Mouse (Mus musculus) embryonic facial prominence, embryonic 11.5 days (tissue): Measurements from ENCODE around the gene Mrps35. TPM values are rescaled to one million over a fixed set of nuclear protein-coding genes. Genes with fewer than 3 reads are reported as not detected.

Experiments
- ATAC-seq: fragments of 200-750 bp; cut with Nextera tagmentation; replicated peaks from 2 replicates; pipeline ENCODE4 v1.8.0; 2017; ENCODE audit warnings: low read depth; ENCODE audit not compliant: insufficient number of reproducible peaks, low FRiP score, low TSS enrichment
- DNase-seq: peaks from one replicate; pipeline ENCODE4 v3.0.0-alpha.2; 2015; ENCODE audit warnings: low spot score
- H3K27ac ChIP-seq: fragments of 300-500 bp; sonication (generic); replicated peaks from 2 replicates; pipeline ENCODE4 v1.5.1; 2014; ENCODE audit warnings: mild to moderate bottlenecking, low read depth, low read length, control low read depth
- H3K27me3 ChIP-seq: fragments of 300-500 bp; sonication (generic); 2 replicates; pipeline ENCODE4 v1.6.1; 2014; ENCODE audit warnings: mild to moderate bottlenecking, low read length, moderate library complexity, mixed read lengths; ENCODE audit not compliant: control insufficient read depth, insufficient read depth
- H3K36me3 ChIP-seq: fragments of 300-500 bp; sonication (generic); replicated peaks from 2 replicates; pipeline ENCODE4 v1.6.1; 2014; ENCODE audit warnings: low read depth, mild to moderate bottlenecking, low read length, moderate library complexity, mixed read lengths; ENCODE audit not compliant: control insufficient read depth, insufficient read depth
- H3K4me1 ChIP-seq: fragments of 300-500 bp; sonication (generic); 2 replicates; pipeline ENCODE4 v1.6.1; 2014; ENCODE audit warnings: low read length, mixed read lengths; ENCODE audit not compliant: control insufficient read depth, insufficient read depth
- H3K4me2 ChIP-seq: fragments of 300-500 bp; sonication (generic); 2 replicates; pipeline ENCODE4 v1.6.1; 2014; ENCODE audit warnings: low read depth, mild to moderate bottlenecking, control low read depth, low read length, moderate library complexity
- H3K4me3 ChIP-seq: fragments of 300-500 bp; sonication (generic); 2 replicates; pipeline ENCODE4 v1.5.1; 2014; ENCODE audit warnings: low read depth, low read length, control low read depth
- H3K9ac ChIP-seq: fragments of 300-500 bp; sonication (generic); replicated peaks from 2 replicates; pipeline ENCODE4 v1.6.1; 2014; ENCODE audit warnings: mild to moderate bottlenecking, control low read depth, low read length
- H3K9me3 ChIP-seq: fragments of 300-500 bp; sonication (generic); replicated peaks from 2 replicates; pipeline ENCODE4 v1.6.1; 2016; ENCODE audit warnings: mild to moderate bottlenecking, low read length, inconsistent platforms, mixed read lengths; ENCODE audit not compliant: control insufficient read depth
- WGBS: fragments of 180-500 bp; shearing (Covaris S2); extraction: QIAGEN DNeasy Blood & Tissue Kit; methylation state at CpG from one replicate; pipeline ENCODE4 v1.1.7; 2014; 5-methylcytosine and 5-hydroxymethylcytosine counted together
- polyA plus RNA-seq: library from polyadenylated mRNA; unstranded; fragments of >200 nt; fragmentation: Nextera tagmentation; extraction: Ambion mirVana; gene quantifications from 2 replicates; pipeline ENCODE4 v1.2.1, GENCODE M21; 2014

The Mrps35 gene
- polyA plus RNA-seq, 1 experiment from 2014 or later, result 100 TPM

GRCm38 (mm10) chr6:147021181-147021580 lies 21.4 kb upstream of the Mrps35 start:
- no peak overlapping the region for H3K4me2 ChIP-seq
- WGBS, result 97% methylated on average over 5 of the region's 5 CpGs
- H3K4me1 ChIP-seq, result no peaks in the 10 kb centered on the region
- DNase-seq, result no peak
- H3K4me3 ChIP-seq, result no peak overlapping the region
- no peaks in the 10 kb centered on the region for H3K27me3 ChIP-seq
- no peaks in the 10 kb centered on the region for H3K36me3 ChIP-seq
- no peak overlapping the region for H3K9ac ChIP-seq
- H3K27ac ChIP-seq, result no peak overlapping the region
- no peak for ATAC-seq
- no peaks in the 10 kb centered on the region for H3K9me3 ChIP-seq

GRCm38 (mm10) chr6:147022375-147023132 lies 20.0 kb upstream of the Mrps35 start:
- no peaks in the 10 kb centered on the region for H3K36me3 ChIP-seq
- WGBS, result 90% methylated on average over 16 of the region's 16 CpGs
- no peak for ATAC-seq
- no peak overlapping the region for H3K4me3 ChIP-seq
- H3K4me1 ChIP-seq, result no peaks in the 10 kb centered on the region
- no peak overlapping the region for H3K27ac ChIP-seq
- H3K9me3 ChIP-seq, result no peaks in the 10 kb centered on the region
- no peak overlapping the region for H3K4me2 ChIP-seq
- DNase-seq, result no peak
- no peak overlapping the region for H3K9ac ChIP-seq
- no peaks in the 10 kb centered on the region for H3K27me3 ChIP-seq

GRCm38 (mm10) chr6:147023133-147023395 lies 19.5 kb upstream of the Mrps35 start:
- H3K9ac ChIP-seq, result no peak overlapping the region
- H3K4me1 ChIP-seq, result no peaks in the 10 kb centered on the region
- H3K4me2 ChIP-seq, result no peak overlapping the region
- ATAC-seq, result no peak
- DNase-seq, result no peak
- 95% methylated on average over 2 of the region's 2 CpGs for WGBS
- no peaks in the 10 kb centered on the region for H3K36me3 ChIP-seq
- H3K9me3 ChIP-seq, result no peaks in the 10 kb centered on the region
- H3K27me3 ChIP-seq, result no peaks in the 10 kb centered on the region
- no peak overlapping the region for H3K4me3 ChIP-seq
- H3K27ac ChIP-seq, result no peak overlapping the region

GRCm38 (mm10) chr6:147023568-147023967 lies 19.0 kb upstream of the Mrps35 start:
- H3K27me3 ChIP-seq, result no peaks in the 10 kb centered on the region
- no peak overlapping the region for H3K4me3 ChIP-seq
- no peaks in the 10 kb centered on the region for H3K36me3 ChIP-seq
- H3K4me1 ChIP-seq, result no peaks in the 10 kb centered on the region
- H3K4me2 ChIP-seq, result no peak overlapping the region
- ATAC-seq (no peak), DNase-seq (no peak)
- no peak overlapping the region for H3K9ac ChIP-seq
- no peaks in the 10 kb centered on the region for H3K9me3 ChIP-seq
- H3K27ac ChIP-seq, result no peak overlapping the region

GRCm38 (mm10) chr6:147024761-147025160 lies 17.8 kb upstream of the Mrps35 start:
- DNase-seq, result no peak
- Histone ChIP-seq H3K4me2 (no peak overlapping the region), H3K4me3 (no peak overlapping the region), H3K9ac (no peak overlapping the region), H3K9me3 (no peaks in the 10 kb centered on the region), H3K4me1 (no peaks in the 10 kb centered on the region), H3K36me3 (no peaks in the 10 kb centered on the region), H3K27me3 (no peaks in the 10 kb centered on the region), H3K27ac (no peak overlapping the region)
- WGBS, result 86% methylated on average over 3 of the region's 3 CpGs
- ATAC-seq, result no peak

- H3K36me3 ChIP-seq, result no peaks in the 10 kb centered on the region
- no peaks in the 10 kb centered on the region for H3K27me3 ChIP-seq
- H3K27ac ChIP-seq, result no peak overlapping the region
- no peak overlapping the region for H3K9ac ChIP-seq
- H3K4me3 ChIP-seq, result no peak overlapping the region
- no peaks in the 10 kb centered on the region for H3K4me1 ChIP-seq
- ATAC-seq, result no peak
- H3K4me2 ChIP-seq, result no peak overlapping the region
- H3K9me3 ChIP-seq, result no peaks in the 10 kb centered on the region
- 80% methylated on average over 2 of the region's 2 CpGs for WGBS
- DNase-seq, result no peak
These were observed 14.2 kb upstream of the Mrps35 start for GRCm38 (mm10) chr6:147028396-147028795.

- Histone ChIP-seq H3K9ac (no peak overlapping the region), H3K27me3 (no peaks in the 10 kb centered on the region), H3K4me3 (no peak overlapping the region), H3K4me1 (no peaks in the 10 kb centered on the region), H3K27ac (no peak overlapping the region), H3K36me3 (no peaks in the 10 kb centered on the region), H3K4me2 (no peak overlapping the region), H3K9me3 (no peaks in the 10 kb centered on the region)
- no peak for ATAC-seq
- WGBS, result 93% methylated on average over 9 of the region's 9 CpGs
- no peak for DNase-seq
These were observed 13.0 kb upstream of the Mrps35 start for GRCm38 (mm10) chr6:147029591-147029990.

- H3K27ac ChIP-seq, result no peak overlapping the region
- H3K9me3 ChIP-seq, result no peaks in the 10 kb centered on the region
- H3K9ac ChIP-seq, result no peak overlapping the region
- no peak for ATAC-seq
- no peaks in the 10 kb centered on the region for H3K4me1 ChIP-seq
- H3K36me3 ChIP-seq, result no peaks in the 10 kb centered on the region
- DNase-seq, result no peak
- H3K4me2 ChIP-seq, result no peak overlapping the region
- no peak overlapping the region for H3K4me3 ChIP-seq
- 90% methylated on average over 15 of the region's 15 CpGs for WGBS
- no peaks in the 10 kb centered on the region for H3K27me3 ChIP-seq
These were observed 12.3 kb upstream of the Mrps35 start for GRCm38 (mm10) chr6:147030096-147030885.
